Mouse (Mus musculus) liver, embryonic 14.5 days (tissue): ENCODE measurements around the gene Sh3bgrl3. TPM values are rescaled to one million over a fixed set of nuclear protein-coding genes. Genes with fewer than 3 reads are reported as not detected.
A peak's percentile ranks its signal among the peaks of the same experiment; 100 is the strongest.

Source experiments
- ATAC-seq: fragments of 200-750 bp; cut with Nextera tagmentation; 2 replicates; pipeline ENCODE4 v1.8.0; 2017; ENCODE audit warnings: moderate number of reproducible peaks, mild to moderate bottlenecking, moderate library complexity; ENCODE audit not compliant: insufficient read depth
- DNase-seq, 3 experiments: peaks; one replicate each; pipeline ENCODE4 v3.0.0-alpha.2; 2012 to 2013; ENCODE audit warnings: low read depth in 3 of 3, low spot score in 3 of 3
- H3K27ac ChIP-seq: fragments of 300-500 bp; sonication (generic); 2 replicates; pipeline ENCODE4 v1.5.1; 2014; ENCODE audit warnings: moderate library complexity, mild to moderate bottlenecking, control low read depth, inconsistent platforms
- H3K27me3 ChIP-seq: fragments of 300-500 bp; sonication (generic); 2 replicates; pipeline ENCODE4 v1.6.1; 2014; ENCODE audit warnings: mild to moderate bottlenecking, low read length, moderate library complexity; ENCODE audit not compliant: control insufficient read depth, insufficient read depth
- H3K36me3 ChIP-seq: fragments of 300-500 bp; sonication (generic); replicated peaks from 2 replicates; pipeline ENCODE4 v1.6.1; 2014; ENCODE audit warnings: low read depth; ENCODE audit not compliant: control insufficient read depth, insufficient read depth
- H3K4me1 ChIP-seq, 2 experiments: fragments of 200-500 bp in 1 of 2; fragments of 300-500 bp in 1 of 2; sonication (generic) in 1 of 2; replicated peaks; 2 replicates each; pipeline ENCODE4 v1.6.1; 2012 to 2014; ENCODE audit warnings: antibody characterized with exemption in 1 of 2, inconsistent platforms in 1 of 2, low read length in 1 of 2; ENCODE audit not compliant: control insufficient read depth in 2 of 2, insufficient read depth in 2 of 2
- H3K4me2 ChIP-seq: fragments of 300-500 bp; sonication (generic); 2 replicates; pipeline ENCODE4 v1.6.1; 2014; ENCODE audit warnings: low read depth, mild to moderate bottlenecking, control low read depth, moderate library complexity
- H3K4me3 ChIP-seq, 2 experiments: fragments of 200-500 bp in 1 of 2; fragments of 300-500 bp in 1 of 2; sonication (generic) in 1 of 2; 2 replicates each; pipeline ENCODE4 v1.5.1; 2012 to 2014; ENCODE audit warnings: low read depth in 2 of 2, low read length in 2 of 2, mild to moderate bottlenecking in 2 of 2, control low read depth in 1 of 2, inconsistent platforms in 1 of 2, moderate library complexity in 1 of 2; ENCODE audit not compliant: insufficient read depth in 1 of 2
- H3K9ac ChIP-seq: fragments of 300-500 bp; sonication (generic); replicated peaks from 2 replicates; pipeline ENCODE4 v1.6.1; 2014; ENCODE audit warnings: mild to moderate bottlenecking, control low read depth, moderate library complexity
- H3K9me3 ChIP-seq: fragments of 300-500 bp; sonication (generic); 2 replicates; pipeline ENCODE4 v1.6.1; 2016; ENCODE audit warnings: low read length, mixed read lengths; ENCODE audit not compliant: control insufficient read depth
- CTCF ChIP-seq: IDR thresholded peaks from 2 replicates; pipeline ENCODE4 v1.5.1; 2016; ENCODE audit warnings: antibody characterized with exemption, low read depth, control low read depth
- EP300 ChIP-seq: IDR thresholded peaks from 2 replicates; pipeline ENCODE4 v1.6.1; 2016; ENCODE audit warnings: antibody characterized with exemption, low read depth
- WGBS: fragments of 180-500 bp; shearing (Covaris S2); extraction: QIAGEN DNeasy Blood & Tissue Kit; methylation state at CpG from one replicate; pipeline ENCODE4 v1.1.7; 2014; ENCODE audit not compliant: insufficient replicate concordance; 5-methylcytosine and 5-hydroxymethylcytosine counted together
- polyA plus RNA-seq, 2 experiments: library from polyadenylated mRNA; depleted of rRNA in 1 of 2; stranded (reverse) in 1 of 2; unstranded in 1 of 2; fragments of >200 nt; fragmentation: Nextera tagmentation in 1 of 2; extraction: Ambion mirVana in 1 of 2; gene quantifications; 2 replicates each; pipeline versions ENCODE4 v1.2.1 to v1.2.3; 2012 to 2014

Gene Sh3bgrl3
- polyA plus RNA-seq, 2 experiments, result 79.9 to 153 TPM

GRCm38 (mm10) chr4:134078694-134079093 is 49.9 kb downstream of the Sh3bgrl3 start:
- TF ChIP-seq CTCF (peak; percentile 69), EP300 (no peak)
- DNase-seq (peak in 2 of 3 experiments; percentile 22 to 43), ATAC-seq (no peak)
- H3K4me1 ChIP-seq, result peaks cover 8 to 13% of the 10 kb centered on the region in 2 experiments
- H3K36me3 ChIP-seq, result no peaks in the 10 kb centered on the region
- no peak overlapping the region for H3K9ac ChIP-seq
- H3K9me3 ChIP-seq, result no peaks in the 10 kb centered on the region
- H3K27ac ChIP-seq, result no peak overlapping the region
- no peak overlapping the region for H3K4me3 ChIP-seq
- no peaks in the 10 kb centered on the region; the same call in 1 of the 2 replicates for H3K27me3 ChIP-seq
- 22% methylated on average over 3 of the region's 3 CpGs for WGBS
- H3K4me2 ChIP-seq, result no peak overlapping the region

Other genes starting within 250 kb of the Sh3bgrl3 start
- gene Rps6ka1, start 241.0 kb downstream of the Sh3bgrl3 start, polyA plus RNA-seq (2012; rRNA removed), result 27.9 and 28.4 TPM in 2 replicates
- gene Rps6ka1, start 241.0 kb downstream of the Sh3bgrl3 start, polyA plus RNA-seq (2014; fragmentation: Nextera tagmentation; extraction: Ambion mirVana), result 48.4 and 53.0 TPM in 2 replicates
- 120 and 233 TPM in 2 replicates for gene Hmgn2, start 160.1 kb downstream of the Sh3bgrl3 start, polyA plus RNA-seq (2012; rRNA removed)
- 665 and 670 TPM in 2 replicates for gene Hmgn2, start 160.1 kb downstream of the Sh3bgrl3 start, polyA plus RNA-seq (2014; fragmentation: Nextera tagmentation; extraction: Ambion mirVana)
- gene Dhdds, start 127.9 kb downstream of the Sh3bgrl3 start, polyA plus RNA-seq (2012; rRNA removed), result 10.5 and 13.3 TPM in 2 replicates
- gene Dhdds, start 127.9 kb downstream of the Sh3bgrl3 start, polyA plus RNA-seq (2014; fragmentation: Nextera tagmentation; extraction: Ambion mirVana), result 16.8 and 17.8 TPM in 2 replicates
- 0.70 and 0.95 TPM in 2 replicates for gene Lin28a, start 109.9 kb downstream of the Sh3bgrl3 start, polyA plus RNA-seq (2012; rRNA removed)
- 0.28 and 0.42 TPM in 2 replicates for gene Lin28a, start 109.9 kb downstream of the Sh3bgrl3 start, polyA plus RNA-seq (2014; fragmentation: Nextera tagmentation; extraction: Ambion mirVana)
- 0.03 and 0.06 TPM in 2 replicates for gene Zfp683, start 75.0 kb downstream of the Sh3bgrl3 start, polyA plus RNA-seq (2012; rRNA removed)
- gene Zfp683, start 75.0 kb downstream of the Sh3bgrl3 start, polyA plus RNA-seq (2014; fragmentation: Nextera tagmentation; extraction: Ambion mirVana), result not detected in 2 replicates
- 0.23 TPM in 2 replicates for gene Crybg2, start 68.0 kb downstream of the Sh3bgrl3 start, polyA plus RNA-seq (2012; rRNA removed)
- gene Crybg2, start 68.0 kb downstream of the Sh3bgrl3 start, polyA plus RNA-seq (2014; fragmentation: Nextera tagmentation; extraction: Ambion mirVana), result 0.42 and 0.67 TPM in 2 replicates
- 17.1 and 31.5 TPM in 2 replicates for gene Cd52, start 33.7 kb downstream of the Sh3bgrl3 start, polyA plus RNA-seq (2012; rRNA removed)
- gene Cd52, start 33.7 kb downstream of the Sh3bgrl3 start, polyA plus RNA-seq (2014; fragmentation: Nextera tagmentation; extraction: Ambion mirVana), result 31.0 and 36.7 TPM in 2 replicates
- gene Ubxn11, start 26.2 kb downstream of the Sh3bgrl3 start, polyA plus RNA-seq (2012; rRNA removed), result 1.4 TPM in 2 replicates
- 2.0 and 3.7 TPM in 2 replicates for gene Ubxn11, start 26.2 kb downstream of the Sh3bgrl3 start, polyA plus RNA-seq (2014; fragmentation: Nextera tagmentation; extraction: Ambion mirVana)
- gene Cep85, start 58.3 kb upstream of the Sh3bgrl3 start, polyA plus RNA-seq (2012; rRNA removed), result 14.2 and 16.9 TPM in 2 replicates
- 30.2 and 35.2 TPM in 2 replicates for gene Cep85, start 58.3 kb upstream of the Sh3bgrl3 start, polyA plus RNA-seq (2014; fragmentation: Nextera tagmentation; extraction: Ambion mirVana)
- gene Gm7534, start 74.2 kb upstream of the Sh3bgrl3 start, polyA plus RNA-seq (2012; rRNA removed), result not detected in 2 replicates
- not detected in 2 replicates for gene Gm7534, start 74.2 kb upstream of the Sh3bgrl3 start, polyA plus RNA-seq (2014; fragmentation: Nextera tagmentation; extraction: Ambion mirVana)
- not detected in 2 replicates for gene Catsper4, start 98.6 kb upstream of the Sh3bgrl3 start, polyA plus RNA-seq (2012; rRNA removed)
- not detected in 2 replicates for gene Catsper4, start 98.6 kb upstream of the Sh3bgrl3 start, polyA plus RNA-seq (2014; fragmentation: Nextera tagmentation; extraction: Ambion mirVana)
- gene Cnksr1, start 109.6 kb upstream of the Sh3bgrl3 start, polyA plus RNA-seq (2012; rRNA removed), result 0.05 and 0.06 TPM in 2 replicates
- 0.35 TPM in 1 of 2 replicates, not detected in the other for gene Cnksr1, start 109.6 kb upstream of the Sh3bgrl3 start, polyA plus RNA-seq (2014; fragmentation: Nextera tagmentation; extraction: Ambion mirVana)
- not detected in 2 replicates for gene E130218I03Rik, start 114.9 kb upstream of the Sh3bgrl3 start, polyA plus RNA-seq (2012; rRNA removed)
- not detected in 2 replicates for gene E130218I03Rik, start 114.9 kb upstream of the Sh3bgrl3 start, polyA plus RNA-seq (2014; fragmentation: Nextera tagmentation; extraction: Ambion mirVana)
- gene Zfp593, start 116.8 kb upstream of the Sh3bgrl3 start, polyA plus RNA-seq (2012; rRNA removed), result 5.6 and 6.4 TPM in 2 replicates
- 7.1 TPM in 2 replicates for gene Zfp593, start 116.8 kb upstream of the Sh3bgrl3 start, polyA plus RNA-seq (2014; fragmentation: Nextera tagmentation; extraction: Ambion mirVana)
- gene Gm30191, start 118.1 kb upstream of the Sh3bgrl3 start, polyA plus RNA-seq (2012; rRNA removed), result not detected in 2 replicates
- not detected in 2 replicates for gene Gm30191, start 118.1 kb upstream of the Sh3bgrl3 start, polyA plus RNA-seq (2014; fragmentation: Nextera tagmentation; extraction: Ambion mirVana)
- 0.77 and 1.1 TPM in 2 replicates for gene Grrp1, start 125.3 kb upstream of the Sh3bgrl3 start, polyA plus RNA-seq (2012; rRNA removed)
- 0.40 and 0.55 TPM in 2 replicates for gene Grrp1, start 125.3 kb upstream of the Sh3bgrl3 start, polyA plus RNA-seq (2014; fragmentation: Nextera tagmentation; extraction: Ambion mirVana)
- 2.8 and 4.5 TPM in 2 replicates for gene Pdik1l, start 159.1 kb upstream of the Sh3bgrl3 start, polyA plus RNA-seq (2012; rRNA removed)
- gene Pdik1l, start 159.1 kb upstream of the Sh3bgrl3 start, polyA plus RNA-seq (2014; fragmentation: Nextera tagmentation; extraction: Ambion mirVana), result 11.7 and 12.4 TPM in 2 replicates
- gene Trim63, start 186.3 kb upstream of the Sh3bgrl3 start, polyA plus RNA-seq (2012; rRNA removed), result 0.07 TPM in 1 of 2 replicates, not detected in the other
- not detected in 2 replicates for gene Trim63, start 186.3 kb upstream of the Sh3bgrl3 start, polyA plus RNA-seq (2014; fragmentation: Nextera tagmentation; extraction: Ambion mirVana)
- gene Slc30a2, start 214.4 kb upstream of the Sh3bgrl3 start, polyA plus RNA-seq (2012; rRNA removed), result 0.02 TPM in 1 of 2 replicates, not detected in the other
- not detected in 2 replicates for gene Slc30a2, start 214.4 kb upstream of the Sh3bgrl3 start, polyA plus RNA-seq (2014; fragmentation: Nextera tagmentation; extraction: Ambion mirVana)